In genomic region chr9:70003516-70003915, GRCm38 (mm10) we compare ENCODE assay signal across 24 mouse cellular contexts. TPM values are rescaled to one million over a fixed set of nuclear protein-coding genes. Genes with fewer than 3 reads are reported as not detected.
"Had no signal": no experiment of that assay in that cellular context is flagged by ENCODE, and none has a peak within 500 bp of the region (broad histone marks: within the 10 kb centered on the region; RNA-seq: fewer than 3 reads in every experiment).

No protein-coding gene starts in this region.

- H3K27ac ChIP-seq: liver, embryonic 14.5 days; lung, embryonic 15.5 days; macrophage; midbrain, embryonic 12.5 days; midbrain, embryonic 15.5 days; neural tube, embryonic 12.5 days; stomach, embryonic 15.5 days had no signal

- H3K9ac ChIP-seq: liver, embryonic 14.5 days; lung, embryonic 15.5 days; midbrain, embryonic 12.5 days; midbrain, embryonic 15.5 days; neural tube, embryonic 12.5 days; stomach, embryonic 15.5 days had no signal

- H3K4me3 ChIP-seq: lung, embryonic 15.5 days; megakaryocyte, embryonic 14.5 days; midbrain, embryonic 12.5 days; midbrain, embryonic 15.5 days; neural tube, embryonic 12.5 days; stomach, embryonic 15.5 days had no signal

- ATAC-seq: midbrain, embryonic 15.5 days had no signal

- H3K9me3 ChIP-seq: lung, embryonic 15.5 days; midbrain, embryonic 12.5 days; midbrain, embryonic 15.5 days; neural tube, embryonic 12.5 days; stomach, embryonic 15.5 days had no signal

- DNase-seq: lung, adult 2 months; lung, postnatal 10 days; retina, postnatal 1 day; right cerebral cortex, adult 18-20 months; right cerebral cortex, postnatal 25 days; right cerebral cortex, postnatal 4 days; thymus, adult 18-20 months; thymus, postnatal 14 days; thymus, postnatal 36 days had no signal

- H3K27me3 ChIP-seq: lung, embryonic 15.5 days; megakaryocyte, embryonic 14.5 days; midbrain, embryonic 12.5 days; midbrain, embryonic 15.5 days; neural tube, embryonic 12.5 days; stomach, embryonic 15.5 days had no signal

- H3K4me2 ChIP-seq: liver, embryonic 11.5 days; lung, embryonic 15.5 days; midbrain, embryonic 12.5 days; midbrain, embryonic 15.5 days; neural tube, embryonic 12.5 days; stomach, embryonic 15.5 days had no signal

- H3K4me1 ChIP-seq: lung, embryonic 15.5 days; midbrain, embryonic 12.5 days; midbrain, embryonic 15.5 days; neural tube, embryonic 12.5 days; stomach, embryonic 15.5 days had no signal

RNA-seq across cellular contexts. Expression of gene Gcnt3, which starts 34.4 kb away (rescaled TPM):
- total RNA-seq: megakaryocyte progenitor cell, adult 5-6 weeks; monocyte, adult 5-6 weeks; neutrophil, adult 5-6 weeks had no signal
- polyA plus RNA-seq: liver, embryonic 11.5 days; liver, embryonic 14.5 days; lung, adult 2 months; macrophage; midbrain, embryonic 12.5 days; midbrain, embryonic 15.5 days; midbrain, postnatal 0 days; neural tube, embryonic 12.5 days; neural tube, embryonic 14.5 days; spleen, adult 2 months had no signal
